Mouse (Mus musculus): Measurements from ENCODE around the gene 1700012B09Rik. TPM values are rescaled to one million over a fixed set of nuclear protein-coding genes. Genes with fewer than 3 reads are reported as not detected.

Gene 1700012B09Rik
- total RNA-seq, 2 experiments from 2014 or later = not detected

DNA sequence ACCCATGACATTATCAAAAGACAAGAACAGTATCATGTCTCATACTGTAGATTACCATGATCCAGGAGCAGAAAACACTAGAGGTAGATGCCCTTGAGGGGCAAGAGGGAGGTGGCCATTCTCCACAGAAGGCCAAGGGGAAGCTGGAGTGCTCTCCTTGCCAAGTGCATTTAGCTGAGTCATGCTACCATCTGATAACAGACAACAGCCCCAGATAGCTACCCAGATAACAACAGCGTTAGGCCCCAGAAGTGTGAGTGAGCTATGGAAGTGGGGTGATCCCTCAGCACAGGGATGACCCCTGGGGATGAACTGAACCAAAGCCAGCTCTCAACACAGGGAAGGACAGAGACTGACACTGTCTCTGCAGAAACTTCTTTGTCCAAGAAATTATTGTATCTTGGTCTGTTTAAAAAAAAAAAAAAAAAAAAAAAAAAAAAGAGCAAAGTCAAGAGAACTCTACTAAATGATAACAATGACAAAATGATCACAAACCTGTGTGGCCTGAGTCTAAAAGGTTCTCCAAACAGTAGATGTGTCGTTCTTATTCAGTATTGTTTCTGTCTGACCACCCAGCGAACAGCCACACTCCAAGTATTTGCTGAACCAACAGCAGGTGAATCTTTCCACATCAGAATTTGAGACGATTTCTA is 31.2 kb downstream of the 1700012B09Rik start:
- no peak for DNase-seq
- intact Hi-C loops (cut with DNase I) = no loop called here

DNA sequence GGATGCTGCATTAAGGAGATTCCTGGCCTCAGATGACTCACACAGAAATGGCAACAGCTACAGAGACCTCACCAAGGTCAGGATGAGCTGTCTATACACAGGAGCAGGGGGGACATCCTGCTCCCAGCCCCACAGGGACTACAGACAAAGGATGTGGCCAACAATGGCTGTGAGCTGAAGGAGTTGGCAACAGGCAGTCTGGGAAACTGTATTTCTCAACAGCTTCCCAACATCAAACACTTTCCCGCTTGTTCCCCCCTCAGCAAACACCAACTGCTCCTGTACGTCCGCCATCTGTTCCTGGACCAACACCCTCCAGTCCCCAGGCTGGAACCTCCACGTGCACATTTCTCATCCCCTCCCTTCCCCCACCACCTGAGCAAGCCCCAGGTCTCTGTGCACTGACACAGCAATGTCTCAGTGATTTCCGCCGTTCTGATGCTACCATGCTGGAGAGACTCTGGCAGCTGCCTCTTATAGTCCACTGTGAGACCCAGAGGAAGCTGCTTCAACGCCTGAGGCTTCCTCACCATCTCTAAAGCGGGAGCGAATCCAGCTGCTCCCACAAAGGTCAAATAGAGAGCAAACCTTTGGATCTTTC is 39.8 kb downstream of the 1700012B09Rik start:
- peak; percentile 4 to 12 for DNase-seq
- intact Hi-C loops (cut with DNase I) = no loop called here

DNA sequence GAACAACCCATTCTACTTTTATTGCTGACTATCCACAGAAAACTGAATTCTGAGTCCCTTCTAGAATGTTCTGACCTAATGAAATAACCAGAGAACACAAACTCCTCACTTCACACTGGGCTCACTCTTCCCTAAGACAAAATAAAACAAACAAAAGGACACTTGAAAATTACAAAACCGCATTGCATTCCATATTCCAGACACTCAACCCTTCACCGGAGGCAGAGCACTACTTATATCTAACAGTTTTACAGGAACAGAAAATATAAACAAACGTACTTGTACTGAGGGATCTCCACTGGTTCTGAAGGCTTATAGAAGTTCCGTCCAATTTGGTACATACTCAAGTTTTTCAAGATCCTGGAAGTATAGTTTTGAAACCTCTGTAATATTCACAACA is 42.5 kb downstream of the 1700012B09Rik start:
- no peak for DNase-seq
- intact Hi-C loops (cut with DNase I) = no loop called here

DNA sequence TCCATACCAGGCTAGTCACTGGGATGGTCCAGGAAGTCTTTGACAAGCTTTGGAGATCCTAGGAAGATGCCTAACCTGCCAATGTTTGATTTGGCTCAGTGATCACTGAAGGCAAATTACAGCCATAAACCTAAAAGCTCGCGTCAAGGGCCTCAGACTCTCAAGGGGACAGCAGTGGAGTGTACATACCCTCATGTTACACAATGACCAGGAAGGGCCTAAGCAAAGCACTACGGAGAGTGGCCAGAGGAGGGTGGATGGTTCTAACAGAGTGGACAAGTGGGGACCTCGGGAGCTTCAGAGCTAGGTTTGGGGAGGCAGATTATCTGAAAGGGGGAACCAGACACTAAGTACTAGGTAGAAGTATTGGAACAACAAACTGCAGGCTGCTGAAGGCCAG is 44.2 kb downstream of the 1700012B09Rik start:
- intact Hi-C loops (cut with DNase I) = no loop called here
- DNase-seq = no peak

DNA sequence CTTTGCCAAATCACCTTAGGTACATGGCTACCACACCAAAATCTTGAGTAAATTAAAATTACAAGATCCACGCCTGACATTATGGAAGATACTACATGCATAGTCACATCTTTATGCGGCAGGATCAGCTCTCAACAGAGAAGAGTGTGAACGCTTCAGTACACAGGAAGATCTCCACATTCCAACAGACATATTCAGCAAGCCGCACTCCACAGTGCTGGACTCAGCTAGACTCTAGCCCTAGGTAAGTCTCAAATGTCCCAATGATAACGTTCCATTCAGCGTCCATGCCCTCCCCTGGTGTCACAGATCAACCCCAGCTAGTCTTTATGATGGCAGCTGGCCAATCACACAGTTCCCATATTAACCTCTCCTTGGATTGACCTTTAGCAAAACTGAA is 44.8 kb downstream of the 1700012B09Rik start:
- no peak for DNase-seq
- intact Hi-C loops (cut with DNase I) = no loop called here

DNA sequence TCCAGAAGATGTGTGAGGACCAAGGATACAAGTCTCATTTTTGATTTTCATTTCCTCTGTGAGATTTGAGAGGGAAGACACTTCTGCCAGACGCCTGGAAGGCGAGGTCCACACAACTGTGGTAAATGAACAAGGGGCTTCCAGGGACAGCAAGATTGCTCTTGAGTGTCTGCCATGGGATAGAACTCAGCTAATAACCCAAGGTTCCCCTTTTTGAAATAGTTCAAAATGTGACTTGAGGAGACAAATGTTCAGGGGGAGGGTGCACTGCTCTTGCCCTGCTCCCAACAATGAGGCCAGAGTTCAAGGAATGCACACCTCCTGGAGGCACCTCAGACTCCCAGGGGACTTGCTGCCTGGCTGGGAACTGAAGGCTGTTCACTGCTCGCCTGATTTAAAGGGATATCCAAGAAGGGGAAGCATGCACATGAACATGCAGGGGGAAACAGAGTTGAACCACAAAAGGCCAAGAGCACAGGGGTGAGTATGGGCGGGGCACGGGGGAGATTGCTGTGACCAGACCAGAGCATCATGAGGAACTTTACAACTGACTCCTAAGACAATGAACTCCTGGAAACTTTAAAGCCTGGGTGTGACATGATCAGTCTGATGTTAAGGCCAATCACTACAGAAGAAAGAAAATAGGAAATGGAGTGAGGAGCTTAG is 45.9 kb downstream of the 1700012B09Rik start:
- intact Hi-C loops (cut with DNase I) = no loop called here
- no peak for DNase-seq

DNA sequence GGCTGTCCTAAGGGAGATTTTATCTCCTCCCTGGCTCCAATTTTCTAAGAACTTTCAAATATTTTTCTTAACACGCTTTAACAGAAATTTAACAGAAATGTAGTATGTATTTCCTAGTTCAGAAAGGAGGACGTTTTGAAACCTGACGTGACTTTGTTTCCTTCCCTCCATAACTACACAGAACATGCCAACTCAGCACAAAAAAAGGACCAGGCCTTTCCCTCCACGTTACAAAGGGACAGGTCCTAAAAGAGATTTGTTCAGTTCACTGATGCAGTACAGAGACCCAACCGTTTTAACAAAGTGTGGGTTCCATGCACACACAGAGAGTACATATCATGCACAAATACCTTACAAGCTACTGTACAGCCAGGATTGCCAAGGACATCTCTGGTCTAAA is 49.2 kb downstream of the 1700012B09Rik start:
- intact Hi-C loops (cut with DNase I) = no loop called here

DNA sequence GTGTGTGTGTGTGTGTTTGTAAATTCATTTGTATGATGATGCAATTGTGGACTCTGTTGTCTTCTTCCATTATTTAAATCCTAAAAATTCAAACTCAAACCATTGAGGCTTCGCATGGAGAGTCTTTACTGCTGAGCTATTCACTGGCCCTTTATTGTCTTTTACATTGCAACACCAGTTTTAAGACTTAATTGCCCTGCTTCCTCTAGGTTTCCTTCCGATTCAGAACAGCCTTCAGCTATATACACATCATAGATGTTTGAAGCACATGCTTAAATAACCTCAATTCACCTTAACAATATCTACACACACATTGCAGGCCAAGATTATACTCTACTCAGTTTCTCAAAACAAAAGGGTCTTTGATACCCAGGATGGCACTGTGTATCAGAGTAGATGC is 50.4 kb downstream of the 1700012B09Rik start:
- intact Hi-C loops (cut with DNase I) = no loop called here
- DNase-seq = no peak

More for the DNA sequence above, 49.2 kb downstream of the 1700012B09Rik start:
- DNase-seq = no peak

DNA sequence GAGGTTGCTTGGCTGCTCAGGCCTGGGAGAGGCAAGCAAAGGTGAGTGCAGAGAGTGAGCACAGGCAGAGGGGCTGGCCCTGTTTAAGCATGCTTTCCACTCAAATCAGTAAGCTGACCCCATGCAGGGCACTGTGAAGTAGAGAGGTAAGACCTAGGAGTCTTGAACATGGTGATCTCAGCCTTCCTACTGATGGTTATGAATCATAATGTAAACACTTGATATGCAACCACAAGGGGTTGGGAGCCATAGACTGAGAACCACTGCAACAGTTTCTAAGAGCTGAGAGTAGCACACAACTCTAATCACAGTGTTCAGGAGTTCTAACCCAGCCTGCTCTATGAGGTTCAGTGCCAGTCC is 52.5 kb downstream of the 1700012B09Rik start:
- intact Hi-C loops (cut with DNase I) = no loop called here
- no peak for DNase-seq

DNA sequence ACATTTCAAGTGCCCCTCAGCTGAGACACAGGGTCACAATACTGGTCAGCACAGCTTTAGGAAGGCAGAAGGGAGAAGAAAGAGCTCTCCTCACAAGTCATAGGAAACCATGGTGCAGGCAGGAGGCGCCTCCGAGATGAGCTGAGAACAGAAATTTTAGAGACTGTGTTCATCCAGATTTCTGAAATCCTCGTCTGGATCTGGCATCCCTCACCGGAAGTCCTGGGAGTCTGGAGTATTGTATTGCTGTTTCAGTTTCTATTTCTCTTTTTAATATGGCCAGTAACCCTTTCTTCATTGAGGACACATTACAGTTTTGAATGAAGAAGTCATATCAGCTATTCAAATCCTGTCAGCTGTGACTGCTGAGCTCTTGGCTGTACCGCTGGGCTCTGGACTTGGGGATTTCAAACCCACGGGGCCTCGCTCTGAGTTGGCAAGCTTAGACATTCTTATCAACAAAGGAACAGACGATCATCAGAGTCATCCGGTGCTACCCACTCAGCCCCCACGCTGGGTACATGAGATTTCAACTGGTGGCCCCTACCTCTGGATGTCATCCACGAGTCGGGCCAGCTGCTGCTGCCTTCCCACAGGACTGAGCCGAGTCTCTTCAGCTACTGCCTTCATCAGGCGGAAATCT is 53.0 kb downstream of the 1700012B09Rik start:
- intact Hi-C loops (cut with DNase I) = no loop called here
- peak; percentile 21 to 52 for DNase-seq

DNA sequence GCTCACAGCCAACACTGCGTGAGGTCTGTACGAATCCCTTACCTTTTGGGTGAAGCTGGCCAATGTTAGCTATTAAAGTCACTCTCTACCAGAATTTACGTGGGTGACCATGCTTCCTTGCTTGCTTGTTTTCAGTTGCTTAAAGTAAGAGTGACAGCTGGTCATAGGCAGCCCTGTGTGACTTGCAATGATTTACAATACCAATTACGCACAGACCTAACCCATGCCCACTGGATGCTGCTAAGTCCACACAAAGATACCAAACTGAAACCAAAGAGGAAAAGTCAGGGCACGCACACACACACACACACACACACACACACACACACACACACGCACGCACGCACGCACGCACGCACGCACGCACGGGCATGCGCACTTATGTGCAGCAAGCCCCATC is 55.6 kb downstream of the 1700012B09Rik start:
- DNase-seq = no peak
- intact Hi-C loops (cut with DNase I) = no loop called here

DNA sequence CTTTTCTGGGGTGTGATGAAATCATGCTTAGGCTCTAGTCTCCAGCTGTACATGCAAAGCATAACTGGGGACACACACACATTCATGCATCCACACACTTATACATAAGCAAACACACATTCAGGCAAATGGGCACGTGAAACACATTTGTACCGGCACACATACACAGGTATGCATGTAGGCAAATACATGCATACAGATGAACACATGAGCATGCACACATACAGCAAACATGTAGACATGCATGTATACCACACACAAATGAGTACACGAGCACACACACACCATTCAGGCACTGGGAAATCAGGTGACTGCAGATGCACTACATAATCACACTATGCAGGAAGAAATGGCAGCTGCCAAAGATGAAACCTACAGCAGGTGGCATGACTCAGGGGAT is 59.9 kb downstream of the 1700012B09Rik start:
- intact Hi-C loops (cut with DNase I) = no loop called here
- DNase-seq = no peak

Other genes starting within 250 kb of the 1700012B09Rik start
- gene Amotl1, start 126.0 kb downstream of the 1700012B09Rik start, total RNA-seq (2021) = 10 to 100 TPM; 54.1 to 55.8 TPM
- not detected for gene Piwil4, start 30.3 kb downstream of the 1700012B09Rik start, total RNA-seq (2021)
- gene Fut4, start 18.6 kb downstream of the 1700012B09Rik start, total RNA-seq (2021) = under 1 TPM; 0.68 to 0.69 TPM
- gene Mre11a, start 13.6 kb upstream of the 1700012B09Rik start, total RNA-seq (2021) = 1 to 10 TPM; 8.1 to 8.9 TPM
- 1 to 10 TPM; 8.0 to 8.1 TPM for gene Ankrd49, start 13.8 kb upstream of the 1700012B09Rik start, total RNA-seq (2021)
- gene Gpr83, start 89.2 kb upstream of the 1700012B09Rik start, total RNA-seq (2021) = under 1 TPM in 1 of 2 experiments, not detected in 1; 0.07 TPM
- gene Izumo1r, start 132.9 kb upstream of the 1700012B09Rik start, total RNA-seq (2021) = under 1 TPM in 1 of 2 experiments, not detected in 1; 0.39 TPM